Mouse (Mus musculus) kidney, postnatal 0 days (tissue): ENCODE measurements at regions not wholly inside any gene's neighbourhood (a gene's known extent, or its start where the extent isn't known, plus 50 kb on each side); places are given as distances from the start of the nearest gene placed in this dataset.

Source experiments
- ATAC-seq: fragments of 200-750 bp; cut with Nextera tagmentation; replicated peaks from 2 replicates; pipeline ENCODE4 v1.8.0; 2017; ENCODE audit warnings: low read depth, moderate number of reproducible peaks, moderate TSS enrichment, moderate library complexity; ENCODE audit not compliant: low FRiP score
- DNase-seq: peaks from one replicate; pipeline ENCODE4 v3.0.0-alpha.2; 2016; ENCODE audit warnings: low spot score
- H3K27ac ChIP-seq: fragments of 300-500 bp; sonication (generic); 2 replicates; pipeline ENCODE4 v1.5.1; 2014; ENCODE audit warnings: mild to moderate bottlenecking
- H3K27me3 ChIP-seq: fragments of 300-500 bp; sonication (generic); 2 replicates; pipeline ENCODE4 v1.6.1; 2014; ENCODE audit warnings: low read length, mixed read lengths; ENCODE audit not compliant: insufficient read depth
- H3K36me3 ChIP-seq: fragments of 300-500 bp; sonication (generic); 2 replicates; pipeline ENCODE4 v1.6.1; 2014; ENCODE audit warnings: low read length, mixed read lengths; ENCODE audit not compliant: insufficient read depth
- H3K4me1 ChIP-seq: fragments of 300-500 bp; sonication (generic); replicated peaks from 2 replicates; pipeline ENCODE4 v1.6.1; 2014; ENCODE audit warnings: antibody characterized with exemption, low read length, mixed read lengths; ENCODE audit not compliant: insufficient read depth
- H3K4me2 ChIP-seq: fragments of 300-500 bp; sonication (generic); 2 replicates; pipeline ENCODE4 v1.6.1; 2014; ENCODE audit warnings: mild to moderate bottlenecking, low read length, moderate library complexity, mixed read lengths
- H3K4me3 ChIP-seq: fragments of 300-500 bp; sonication (generic); replicated peaks from 2 replicates; pipeline ENCODE4 v1.5.1; 2014; ENCODE audit warnings: low read depth, low read length
- H3K9ac ChIP-seq: fragments of 300-500 bp; sonication (generic); 2 replicates; pipeline ENCODE4 v1.6.1; 2014; ENCODE audit warnings: low read depth, low read length
- H3K9me3 ChIP-seq: fragments of 300-500 bp; sonication (generic); replicated peaks from 2 replicates; pipeline ENCODE4 v1.6.1; 2016; ENCODE audit warnings: low read length, inconsistent platforms, mixed read lengths
- CTCF ChIP-seq: IDR thresholded peaks from 2 replicates; pipeline ENCODE4 v1.5.1; 2016; ENCODE audit warnings: antibody characterized with exemption, low read depth, mild to moderate bottlenecking, moderate library complexity
- WGBS: fragments of 180-500 bp; shearing (Covaris S2); extraction: QIAGEN DNeasy Blood & Tissue Kit; methylation state at CpG from one replicate; pipeline ENCODE4 v1.1.7; 2014; 5-methylcytosine and 5-hydroxymethylcytosine counted together

- Histone ChIP-seq H3K27me3 (no peaks in the 10 kb centered on the region), H3K9me3 (no peaks in the 10 kb centered on the region), H3K4me2 (no peak overlapping the region), H3K4me3 (no peak overlapping the region), H3K9ac (no peak overlapping the region), H3K27ac (no peak overlapping the region), H3K36me3 (no peaks in the 10 kb centered on the region), H3K4me1 (no peaks in the 10 kb centered on the region)
- WGBS, result 25% methylated on average over 11 of the region's 11 CpGs
- DNase-seq (peak; percentile 46), ATAC-seq (peak; percentile 63)
- TF ChIP-seq CTCF, result no peak
These were observed 74.3 kb upstream of the Btg3 start for GRCm38 (mm10) chr16:78451251-78451650.

GRCm38 (mm10) chr16:78449231-78449630 is 72.2 kb upstream of the Btg3 start:
- no peak for ATAC-seq
- Histone ChIP-seq H3K27ac (no peak overlapping the region), H3K4me1 (no peaks in the 10 kb centered on the region), H3K9ac (no peak overlapping the region), H3K4me3 (no peak overlapping the region), H3K36me3 (no peaks in the 10 kb centered on the region), H3K4me2 (no peak overlapping the region), H3K27me3 (no peaks in the 10 kb centered on the region), H3K9me3 (no peaks in the 10 kb centered on the region)
- no peak for TF ChIP-seq CTCF
- DNase-seq, result no peak
- WGBS, result 99% methylated on average over 4 of the region's 8 CpGs

DNA sequence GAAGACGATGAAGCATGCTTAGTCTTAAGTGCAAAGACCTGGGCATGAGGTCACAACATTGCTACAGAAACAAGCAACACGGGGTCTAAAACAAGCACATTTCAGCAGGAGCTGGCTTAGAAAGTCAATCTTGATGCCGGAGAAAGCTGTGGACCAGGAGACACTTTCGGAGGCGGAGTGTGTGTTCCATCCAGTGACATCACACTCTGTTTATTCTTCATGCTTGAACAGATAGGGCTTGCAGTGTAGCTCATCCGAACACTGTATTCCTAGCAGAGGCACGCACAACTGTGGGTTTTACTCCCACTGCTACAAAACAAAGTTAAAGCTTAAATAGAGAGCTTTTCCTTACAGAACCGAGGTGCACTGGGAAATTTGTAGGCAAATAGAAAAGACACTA is 66.3 kb upstream of the Btg3 start:
- Histone ChIP-seq H3K4me2 (no peak overlapping the region), H3K4me3 (no peak overlapping the region), H3K27ac (no peak overlapping the region), H3K9me3 (no peaks in the 10 kb centered on the region), H3K27me3 (no peaks in the 10 kb centered on the region), H3K36me3 (no peaks in the 10 kb centered on the region), H3K9ac (no peak overlapping the region), H3K4me1 (no peaks in the 10 kb centered on the region)
- DNase-seq (no peak), ATAC-seq (no peak)
- no peak for TF ChIP-seq CTCF
- 76% methylated on average over 8 of the region's 8 CpGs for WGBS

- no peaks in the 10 kb centered on the region for H3K36me3 ChIP-seq
- no peaks in the 10 kb centered on the region for H3K4me1 ChIP-seq
- H3K9me3 ChIP-seq, result no peaks in the 10 kb centered on the region
- no peak overlapping the region for H3K4me2 ChIP-seq
- no peak overlapping the region for H3K9ac ChIP-seq
- no peak for DNase-seq
- no peak for ATAC-seq
- no peak overlapping the region for H3K4me3 ChIP-seq
- H3K27me3 ChIP-seq, result no peaks in the 10 kb centered on the region
- H3K27ac ChIP-seq, result no peak overlapping the region
- 87% methylated on average over 7 of the region's 7 CpGs for WGBS
- no peak for TF ChIP-seq CTCF
These were observed 65.8 kb upstream of the Btg3 start for GRCm38 (mm10) chr16:78442830-78443229.

- Histone ChIP-seq H3K4me3 (no peak overlapping the region), H3K27me3 (no peaks in the 10 kb centered on the region), H3K9me3 (no peaks in the 10 kb centered on the region), H3K9ac (no peak overlapping the region), H3K4me1 (no peaks in the 10 kb centered on the region), H3K36me3 (no peaks in the 10 kb centered on the region), H3K4me2 (no peak overlapping the region), H3K27ac (no peak overlapping the region)
- WGBS, result 74% methylated on average over 6 of the region's 6 CpGs
- no peak for TF ChIP-seq CTCF
- DNase-seq (no peak), ATAC-seq (no peak)
These were observed 65.0 kb upstream of the Btg3 start for GRCm38 (mm10) chr16:78441961-78442360.

DNA sequence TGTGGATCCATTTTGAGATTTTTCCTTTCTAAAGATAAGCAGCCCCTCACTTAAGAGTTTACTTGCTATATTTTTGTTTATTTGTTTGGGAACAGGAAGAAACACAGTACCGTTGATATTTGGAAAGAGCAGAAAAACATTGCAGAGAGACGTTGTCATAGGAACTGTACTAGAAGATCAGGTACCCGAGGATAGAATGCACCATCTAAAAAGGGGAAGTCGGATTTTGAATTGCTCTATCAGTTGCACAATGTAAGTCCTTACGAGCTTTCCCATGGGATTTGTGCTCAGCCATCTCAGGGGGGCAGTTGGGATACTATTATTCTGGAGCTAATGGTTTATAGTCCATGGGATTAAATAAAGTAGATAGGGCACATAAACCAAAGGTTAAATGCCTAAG is 58.7 kb upstream of the Btg3 start:
- no peak overlapping the region for H3K4me2 ChIP-seq
- no peaks in the 10 kb centered on the region for H3K9me3 ChIP-seq
- DNase-seq (no peak), ATAC-seq (no peak)
- 70% methylated on average over 5 of the region's 5 CpGs for WGBS
- H3K27ac ChIP-seq, result no peak overlapping the region
- H3K36me3 ChIP-seq, result no peaks in the 10 kb centered on the region
- no peak for TF ChIP-seq CTCF
- H3K9ac ChIP-seq, result no peak overlapping the region
- H3K4me3 ChIP-seq, result no peak overlapping the region
- no peaks in the 10 kb centered on the region for H3K4me1 ChIP-seq
- no peaks in the 10 kb centered on the region for H3K27me3 ChIP-seq

DNA sequence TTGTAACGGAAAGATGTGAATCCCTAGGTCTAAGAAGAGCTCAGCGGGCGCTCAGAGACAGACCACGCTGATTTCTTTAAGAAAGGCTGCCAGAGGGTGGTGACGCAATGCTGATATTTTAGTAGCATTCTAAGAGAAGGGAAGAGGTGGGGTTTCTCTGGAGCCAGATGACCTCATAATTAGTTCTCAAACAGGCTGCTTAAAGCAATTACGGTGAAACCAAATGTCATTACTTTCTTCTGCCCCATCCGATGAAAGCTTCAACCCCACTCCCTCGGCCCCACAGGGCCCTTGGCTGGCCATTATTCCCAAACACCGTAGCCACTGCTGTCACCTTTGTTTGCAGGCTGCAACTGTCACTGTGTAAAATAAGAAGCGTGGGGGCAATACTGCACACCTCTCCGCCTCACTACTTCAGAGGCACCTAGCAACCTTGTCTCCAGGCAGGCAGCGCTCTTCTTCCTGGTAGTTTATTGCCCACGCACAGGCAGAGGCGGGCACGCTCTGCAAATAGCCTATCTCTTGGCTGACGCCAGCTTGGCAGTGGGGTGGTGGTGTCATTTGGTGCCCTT is 50.6 kb upstream of the Btg3 start:
- no peaks in the 10 kb centered on the region for H3K36me3 ChIP-seq
- H3K9ac ChIP-seq, result no peak overlapping the region
- peak overlapping the region; percentile 52 for H3K4me2 ChIP-seq
- no peaks in the 10 kb centered on the region for H3K9me3 ChIP-seq
- no peak for TF ChIP-seq CTCF
- no peak overlapping the region for H3K4me3 ChIP-seq
- ATAC-seq, result peak; percentile 69; the same call in 1 of the 2 replicates
- H3K27me3 ChIP-seq, result no peaks in the 10 kb centered on the region
- DNase-seq, result peak; percentile 62
- no peak overlapping the region for H3K27ac ChIP-seq
- WGBS, result 11% methylated on average over 16 of the region's 16 CpGs
- H3K4me1 ChIP-seq, result 0 out of 2 replicates have a peak, but pooled peaks cover 5% of the 10 kb centered on the region
